Mouse (Mus musculus) layer of hippocampus, adult 8-10 months (tissue): ENCODE measurements around the gene Poglut1. TPM values are rescaled to one million over a fixed set of nuclear protein-coding genes. Genes with fewer than 3 reads are reported as not detected.

Source experiments
- DNase-seq, 2 experiments: peaks; one replicate each; pipeline ENCODE4 v3.0.0; 2022; ENCODE audit warnings: low spot score in 2 of 2
- total RNA-seq, 4 experiments: library from RNA; stranded (reverse); gene quantifications; 2 replicates each; pipeline ENCODE4 v1.2.4; 2022

Gene Poglut1
- total RNA-seq, 4 experiments from 2014 or later, result 43.7 to 55.5 (median 51.0) TPM

GRCm38 (mm10) chr16:38475681-38476311, 74.3 kb downstream of the Poglut1 start:
- DNase-seq, result no peak

Other genes with a start within 250 kb of the Poglut1 start
- 1 to 10 TPM; 1.3 to 2.0 (median 1.6) TPM for gene Maats1, start 208.1 kb downstream of the Poglut1 start, total RNA-seq
- gene Cox17, start 203.3 kb downstream of the Poglut1 start, total RNA-seq, result 100 to 1,000 TPM in 2 of 4 experiments, 10 to 100 TPM in 2; 88.2 to 142 (median 116) TPM
- gene Gm21987, start 203.2 kb downstream of the Poglut1 start, total RNA-seq, result 1 to 10 TPM in 2 of 4 experiments, not detected in 2; 1.1 to 4.7 TPM
- gene Popdc2, start 188.0 kb downstream of the Poglut1 start, total RNA-seq, result 1 to 10 TPM in 1 of 4 experiments, under 1 TPM in 3; 0.31 to 1.3 (median 0.49) TPM
- gene Pla1a, start 117.1 kb downstream of the Poglut1 start, total RNA-seq, result 1 to 10 TPM in 2 of 4 experiments, under 1 TPM in 2; 0.72 to 1.8 (median 1.1) TPM
- gene Adprh, start 97.6 kb downstream of the Poglut1 start, total RNA-seq, result 10 to 100 TPM; 53.7 to 56.9 (median 55.4) TPM
- gene Cd80, start 94.7 kb downstream of the Poglut1 start, total RNA-seq, result 1 to 10 TPM in 1 of 4 experiments, under 1 TPM in 3; 0.39 to 1.2 (median 0.49) TPM
- 10 to 100 TPM; 24.8 to 28.1 (median 27.2) TPM for gene Timmdc1, start 27.6 kb downstream of the Poglut1 start, total RNA-seq
- gene Tmem39a, start 8.4 kb upstream of the Poglut1 start, total RNA-seq, result 10 to 100 TPM; 23.5 to 31.2 (median 28.1) TPM
- gene Arhgap31, start 163.0 kb upstream of the Poglut1 start, total RNA-seq, result 10 to 100 TPM; 19.7 to 21.7 (median 20.6) TPM
- gene B4galt4, start 192.0 kb upstream of the Poglut1 start, total RNA-seq, result 10 to 100 TPM; 31.4 to 39.8 (median 34.5) TPM